Mouse (Mus musculus) frontal cortex, postnatal 10 days (tissue): Measurements from ENCODE around the gene E130309D02Rik.

Experiments
- DNase-seq, 2 experiments: peaks; one replicate each; pipeline ENCODE4 v3.0.0; 2022; ENCODE audit warnings: low spot score in 2 of 2, mixed read lengths in 1 of 2

The E130309D02Rik gene

DNA sequence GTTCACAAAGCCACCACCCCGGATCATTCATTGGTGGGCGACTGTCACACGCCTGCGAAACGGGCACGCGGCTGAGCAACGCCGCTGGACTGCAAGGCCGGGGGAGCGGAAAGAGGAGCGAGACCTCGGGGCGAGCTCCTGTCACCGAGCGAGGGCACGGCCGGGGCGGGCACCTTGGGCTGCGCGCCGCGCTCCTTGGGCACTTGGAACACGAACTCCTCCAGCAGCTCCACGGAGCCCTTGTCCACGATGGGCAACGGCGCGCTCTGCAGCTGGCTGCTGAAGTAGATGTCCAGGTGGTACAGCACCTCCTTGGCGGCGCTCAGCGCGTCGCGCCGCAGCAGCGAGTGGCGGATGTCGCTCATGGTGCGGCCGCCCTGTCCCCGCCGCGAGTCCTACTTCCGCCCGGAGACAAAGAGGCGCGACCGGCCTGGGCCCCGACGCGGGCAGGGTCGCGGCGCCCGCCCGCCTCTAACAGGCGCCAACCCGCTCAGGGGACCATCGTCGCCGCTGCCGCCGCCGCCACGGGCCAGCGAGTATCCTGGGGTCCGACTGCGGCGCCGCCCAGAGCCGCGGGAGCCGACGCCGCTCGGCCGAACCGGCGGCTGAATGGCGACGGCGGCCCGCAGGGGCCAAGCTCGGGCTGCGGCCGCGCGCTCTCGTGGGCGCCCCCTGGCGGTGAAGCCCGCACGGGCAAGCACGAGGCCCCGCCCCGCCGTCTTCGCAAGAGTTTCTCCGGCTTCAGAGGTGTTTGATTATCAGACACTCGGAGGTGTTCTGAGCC, at the start of gene E130309D02Rik:
Gene E130309D02Rik, minus strand, starts transcription at position 631 of the 784 bp plus-strand sequence.
- peak; percentile 70 to 86 for DNase-seq

DNA sequence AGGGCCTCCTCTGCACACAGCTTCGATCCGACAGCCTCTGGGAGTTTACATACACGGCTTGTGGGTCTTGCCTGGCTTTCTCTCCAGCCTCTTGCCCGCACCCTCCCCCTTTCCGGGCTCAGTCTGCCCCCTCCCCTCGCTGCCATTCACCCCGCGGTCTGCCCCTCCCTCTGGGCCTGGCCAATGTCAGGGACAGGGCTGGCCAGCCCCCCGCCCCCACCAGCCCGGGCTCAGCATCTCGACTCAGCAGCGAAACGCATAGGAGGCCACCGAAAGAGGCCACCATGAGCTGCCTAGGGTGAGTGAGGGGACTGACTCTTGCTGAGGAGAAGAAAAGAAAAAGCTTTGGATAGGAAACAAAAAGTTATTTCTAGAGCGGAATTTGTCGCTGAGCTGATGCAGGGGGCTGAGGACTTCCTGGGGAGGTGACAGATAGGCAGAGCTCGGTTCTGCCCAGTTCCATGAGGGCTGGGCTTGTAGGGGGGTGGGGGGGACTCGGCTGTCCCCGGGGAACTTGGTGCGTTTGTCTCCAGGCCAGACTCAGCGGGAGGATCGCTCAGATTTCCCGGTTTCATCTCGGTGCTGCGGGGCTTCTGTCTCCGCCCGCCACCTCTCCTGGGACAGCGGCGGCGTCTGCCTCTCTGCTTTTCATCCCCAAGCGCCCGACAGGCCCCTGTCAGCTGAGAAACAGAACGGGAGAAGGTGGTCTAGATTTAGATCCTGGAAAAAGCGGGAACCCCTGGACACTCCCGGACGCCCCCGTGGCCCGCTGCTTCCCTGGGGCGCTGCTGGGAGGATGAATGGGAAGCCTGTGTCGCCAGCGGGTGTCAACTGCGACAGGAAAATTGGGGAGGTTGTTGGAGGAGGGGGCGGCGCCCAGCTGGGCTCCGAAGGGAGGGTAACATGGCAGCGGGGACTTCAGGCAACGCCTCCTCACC, 48.8 kb upstream of the E130309D02Rik start:
- no peak for DNase-seq

DNA sequence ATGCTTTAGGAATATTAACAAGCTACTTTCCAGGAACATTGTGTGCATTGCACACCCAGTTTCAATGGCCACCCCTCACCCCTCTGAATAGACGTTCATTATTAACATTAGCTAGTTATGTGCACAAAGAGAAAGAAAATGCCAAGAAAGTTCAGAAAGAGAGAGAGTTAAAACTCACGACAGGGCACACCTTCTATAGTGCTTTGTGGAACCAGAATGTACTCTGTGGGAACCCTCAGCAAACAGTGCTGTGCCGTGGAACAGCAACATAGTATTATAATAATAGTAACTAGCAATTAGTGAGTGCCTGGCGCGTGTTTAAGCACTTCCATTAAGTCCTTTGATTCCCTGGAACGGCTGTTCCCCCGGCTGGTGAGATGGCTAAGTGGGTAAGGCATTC, 46.3 kb upstream of the E130309D02Rik start:
- DNase-seq = no peak

DNA sequence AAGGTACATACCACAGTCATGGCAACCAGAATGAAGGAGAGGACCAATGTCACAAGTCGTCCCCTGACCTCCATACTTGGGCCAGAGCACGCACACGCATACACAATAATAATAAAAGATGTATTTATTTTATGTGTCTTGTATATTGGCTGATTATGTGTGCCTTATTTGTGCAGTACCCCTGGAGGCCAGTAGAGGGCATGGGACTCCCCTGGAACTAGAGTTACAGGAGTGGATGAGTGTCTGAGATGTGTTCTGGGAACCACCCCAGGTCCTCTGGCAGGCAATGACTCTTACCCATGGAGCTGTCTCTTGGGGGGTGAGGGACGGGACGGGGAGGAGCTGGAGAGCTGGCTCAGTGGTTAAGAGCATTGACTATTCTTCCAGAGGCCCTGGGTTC, 44.8 kb upstream of the E130309D02Rik start:
- no peak for DNase-seq

DNA sequence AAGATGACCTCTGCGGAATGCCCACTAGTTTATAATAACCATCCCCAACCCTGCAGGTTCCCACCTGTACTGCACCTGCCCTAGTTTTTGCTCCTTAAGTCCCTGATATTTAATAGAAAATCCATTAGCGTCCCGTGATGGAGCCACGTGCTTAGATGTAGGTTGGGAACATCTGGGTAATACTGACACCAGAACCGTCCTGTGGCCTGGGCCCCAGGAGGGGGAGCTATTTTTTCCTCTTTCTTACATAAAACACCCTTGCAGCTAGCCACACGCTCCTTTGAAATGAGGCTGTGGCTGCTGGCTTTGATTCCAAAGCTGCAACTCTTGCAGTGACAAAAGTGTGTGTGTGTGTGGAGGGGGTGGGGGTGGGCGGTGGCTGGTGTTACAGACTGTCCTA, 44.1 kb upstream of the E130309D02Rik start:
- no peak for DNase-seq

DNA sequence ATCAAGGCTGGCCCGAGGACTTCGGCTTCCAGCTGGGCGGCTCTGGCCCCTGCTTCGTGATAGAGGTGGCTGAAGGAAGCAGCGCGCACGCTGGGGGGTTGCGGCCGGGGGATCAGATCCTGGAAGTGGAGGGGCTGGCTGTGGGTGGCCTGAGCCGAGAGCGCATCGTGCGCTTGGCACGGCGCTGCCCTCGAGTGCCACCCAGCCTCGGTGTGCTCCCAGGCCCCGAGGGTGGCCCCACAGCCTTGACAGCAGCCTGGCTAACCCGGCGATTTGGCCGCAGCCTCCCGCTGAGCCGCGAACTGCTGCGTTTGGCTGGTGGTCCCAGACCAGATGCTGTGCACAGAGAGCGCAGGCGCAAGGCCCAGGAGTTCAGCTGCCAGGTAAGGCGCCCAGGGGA, 42.4 kb upstream of the E130309D02Rik start:
- DNase-seq = no peak

DNA sequence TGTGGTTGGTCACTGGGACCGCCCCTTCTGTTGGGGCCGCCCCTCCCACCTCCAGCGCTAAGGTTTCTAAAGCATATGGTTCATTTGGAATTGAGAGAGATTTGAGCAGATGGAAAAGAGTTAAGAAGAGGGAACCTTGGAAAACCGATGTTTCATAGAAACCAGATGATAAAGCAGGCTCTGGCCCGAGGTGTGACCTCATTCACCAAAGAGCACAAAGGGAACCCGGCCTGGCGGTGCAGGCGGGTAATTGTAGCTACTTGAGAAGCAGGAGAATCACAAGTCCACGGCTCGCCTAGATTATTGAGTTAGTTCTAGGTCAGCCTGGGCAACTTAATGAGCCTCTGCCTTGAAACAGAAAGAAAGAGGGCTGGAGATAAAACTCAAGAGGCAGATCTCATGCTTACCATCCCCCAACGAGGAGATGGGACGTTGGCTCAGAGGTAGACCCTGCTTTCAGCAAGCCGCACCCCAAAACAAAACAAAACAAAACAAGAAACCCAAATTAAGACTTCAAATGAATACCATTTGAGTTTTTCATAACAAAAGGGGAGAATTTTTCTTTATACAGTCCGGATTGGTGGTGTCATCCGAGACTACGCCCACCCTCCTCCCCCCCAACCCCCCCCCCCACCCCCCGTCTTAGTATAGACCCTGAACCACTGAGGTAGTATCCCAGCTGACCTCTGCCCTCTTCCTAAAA, 41.7 kb upstream of the E130309D02Rik start, which contains the start of gene Grid2ip:
Gene Grid2ip, plus strand, starts transcription at position 653 of the 703 bp plus-strand sequence.
- no peak for DNase-seq

DNA sequence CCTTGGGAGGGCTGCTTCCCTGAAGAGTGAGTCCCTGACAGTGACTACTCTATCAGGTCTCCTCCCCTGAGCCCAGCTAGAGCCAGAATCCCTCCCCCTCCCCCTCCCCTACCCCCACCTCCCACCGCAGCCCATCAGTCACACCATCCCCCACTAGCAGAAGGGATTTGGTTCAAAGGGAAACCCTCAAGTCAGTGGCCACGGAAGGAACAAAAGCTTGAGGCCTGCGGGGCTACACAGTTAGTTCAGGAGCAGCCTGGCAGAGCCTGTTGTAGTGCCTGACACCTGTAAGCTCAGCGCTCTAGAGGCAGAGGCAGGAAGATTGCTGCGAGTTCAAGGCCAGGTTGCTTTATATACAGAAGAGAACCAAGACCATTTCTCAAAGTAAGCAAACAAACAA, 40.9 kb upstream of the E130309D02Rik start:
- DNase-seq = no peak

DNA sequence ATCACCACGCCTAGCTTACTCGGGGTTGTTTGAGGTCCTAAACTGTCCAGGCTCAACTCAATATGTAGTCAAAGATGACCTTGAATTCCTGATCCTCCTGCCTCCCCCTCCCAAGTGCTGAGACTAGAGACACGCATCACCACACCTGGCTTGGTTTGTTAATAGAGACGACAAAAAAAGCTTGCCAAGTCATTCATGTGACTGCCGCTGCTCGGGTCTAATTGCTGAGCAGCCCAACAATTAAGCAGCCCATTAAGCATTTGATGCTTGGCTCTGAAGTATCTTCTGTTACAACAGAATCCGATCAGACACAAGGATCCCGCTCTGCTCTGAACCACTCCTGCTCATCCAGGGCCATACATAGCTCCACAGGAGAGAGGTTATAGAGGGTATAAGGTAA, 31.2 kb upstream of the E130309D02Rik start:
- DNase-seq = no peak

DNA sequence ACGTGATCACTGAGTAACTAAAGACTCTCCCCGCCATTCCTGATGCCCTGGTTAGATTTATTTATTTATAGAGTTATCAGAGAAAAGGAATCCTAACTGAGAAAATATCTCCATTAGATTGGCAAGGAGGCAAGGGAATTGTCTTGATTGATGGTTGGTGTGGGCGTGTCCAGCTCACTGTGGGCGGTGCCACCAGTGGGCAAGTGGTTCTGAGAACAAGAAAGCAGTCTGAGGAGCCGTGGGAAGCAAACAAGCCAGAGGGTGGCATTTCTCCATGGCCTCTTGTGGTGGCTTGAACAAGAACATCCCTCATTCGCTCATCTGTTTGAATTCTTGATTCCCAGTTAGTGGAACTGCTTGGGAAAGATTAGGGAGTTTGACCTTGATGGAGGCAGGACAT, 24.4 kb upstream of the E130309D02Rik start:
- no peak for DNase-seq

DNA sequence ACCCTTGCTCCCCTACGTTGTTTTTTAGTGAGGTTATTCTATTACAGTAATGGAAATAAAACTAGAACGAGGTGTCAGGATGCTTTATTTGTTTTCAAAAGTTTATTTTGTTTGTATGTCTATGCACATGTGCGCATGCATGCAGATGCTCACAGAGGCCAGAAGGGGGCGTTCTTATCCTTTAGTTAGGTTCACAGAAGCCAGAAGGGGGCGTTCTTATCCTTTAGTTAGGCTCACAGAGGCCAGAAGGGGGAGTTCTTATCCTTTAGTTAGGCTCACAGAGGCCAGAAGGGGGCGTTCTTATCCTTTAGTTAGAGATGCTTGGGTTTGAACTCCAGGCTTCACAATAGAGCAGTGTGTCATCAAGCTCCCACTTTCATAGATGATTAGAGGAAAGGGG, 21.4 kb upstream of the E130309D02Rik start:
- DNase-seq = no peak

DNA sequence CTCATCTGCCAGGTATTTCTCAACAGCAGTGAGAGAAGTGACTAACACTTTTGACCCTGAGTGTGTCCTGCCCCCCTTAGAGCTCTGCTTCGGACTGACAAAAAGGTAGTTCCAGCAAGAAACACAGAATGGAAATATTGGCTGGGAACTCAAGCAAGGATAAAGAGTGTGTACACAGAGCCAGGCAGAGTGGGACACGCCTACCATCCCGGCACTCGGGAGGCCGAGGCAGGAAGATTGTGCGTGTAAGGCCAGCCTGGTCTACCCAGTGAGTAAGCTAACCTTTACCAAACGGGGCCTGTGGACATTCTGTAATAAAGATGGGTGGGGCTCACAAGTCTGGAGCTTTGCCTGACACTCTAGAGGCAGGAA, 19.9 kb upstream of the E130309D02Rik start:
- no peak for DNase-seq

DNA sequence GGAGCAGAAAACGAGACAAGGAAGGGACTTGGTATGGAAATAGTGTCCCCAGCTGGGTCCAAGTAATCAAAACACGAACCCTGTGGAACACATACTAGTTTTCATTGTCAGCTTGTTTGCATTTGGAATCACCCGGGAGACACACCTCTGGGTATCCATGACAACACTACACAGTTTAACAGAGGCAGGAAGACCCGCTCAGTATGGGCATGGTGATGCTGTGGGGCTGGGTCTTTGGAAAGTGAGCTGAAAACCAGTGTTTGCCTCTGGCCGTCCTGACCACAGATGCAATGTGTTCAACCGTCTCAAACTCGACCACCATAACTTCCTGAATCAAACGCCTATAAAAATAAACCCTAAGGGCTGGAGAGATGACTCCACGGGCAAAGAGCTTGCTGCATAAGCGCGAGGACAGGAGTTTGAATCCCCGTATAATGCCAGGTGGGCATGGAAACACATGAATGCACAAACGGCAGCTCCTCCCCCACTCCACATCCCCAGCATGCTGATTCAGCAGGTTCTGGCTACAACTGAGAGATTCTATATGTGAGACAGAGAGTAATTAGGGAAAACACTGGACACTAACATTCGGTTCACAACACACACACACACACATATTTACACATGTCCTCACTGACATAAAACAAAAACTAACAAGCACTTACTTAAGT, 19.4 kb upstream of the E130309D02Rik start:
- DNase-seq = no peak

DNA sequence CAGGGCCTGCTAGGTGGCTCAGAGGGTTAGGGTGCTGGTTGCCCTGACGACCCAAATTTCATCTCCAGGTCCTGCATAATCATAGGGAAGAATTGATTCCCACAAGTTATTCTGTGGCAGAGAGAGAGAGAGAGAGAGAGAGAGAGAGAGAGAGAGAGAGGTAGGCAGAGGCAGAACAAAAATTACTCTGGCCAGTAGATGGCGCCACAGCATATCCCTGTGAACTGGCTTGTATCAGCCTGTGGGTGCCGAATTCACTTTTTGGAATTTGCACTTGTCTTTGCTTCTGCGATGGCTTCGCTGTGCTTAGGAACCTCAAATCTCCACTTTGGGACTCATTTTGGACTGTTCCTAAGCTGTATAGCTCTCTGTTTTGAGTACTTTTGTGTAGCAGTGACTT, 18.7 kb upstream of the E130309D02Rik start:
- DNase-seq = peak in 1 of 2 experiments; percentile 77

DNA sequence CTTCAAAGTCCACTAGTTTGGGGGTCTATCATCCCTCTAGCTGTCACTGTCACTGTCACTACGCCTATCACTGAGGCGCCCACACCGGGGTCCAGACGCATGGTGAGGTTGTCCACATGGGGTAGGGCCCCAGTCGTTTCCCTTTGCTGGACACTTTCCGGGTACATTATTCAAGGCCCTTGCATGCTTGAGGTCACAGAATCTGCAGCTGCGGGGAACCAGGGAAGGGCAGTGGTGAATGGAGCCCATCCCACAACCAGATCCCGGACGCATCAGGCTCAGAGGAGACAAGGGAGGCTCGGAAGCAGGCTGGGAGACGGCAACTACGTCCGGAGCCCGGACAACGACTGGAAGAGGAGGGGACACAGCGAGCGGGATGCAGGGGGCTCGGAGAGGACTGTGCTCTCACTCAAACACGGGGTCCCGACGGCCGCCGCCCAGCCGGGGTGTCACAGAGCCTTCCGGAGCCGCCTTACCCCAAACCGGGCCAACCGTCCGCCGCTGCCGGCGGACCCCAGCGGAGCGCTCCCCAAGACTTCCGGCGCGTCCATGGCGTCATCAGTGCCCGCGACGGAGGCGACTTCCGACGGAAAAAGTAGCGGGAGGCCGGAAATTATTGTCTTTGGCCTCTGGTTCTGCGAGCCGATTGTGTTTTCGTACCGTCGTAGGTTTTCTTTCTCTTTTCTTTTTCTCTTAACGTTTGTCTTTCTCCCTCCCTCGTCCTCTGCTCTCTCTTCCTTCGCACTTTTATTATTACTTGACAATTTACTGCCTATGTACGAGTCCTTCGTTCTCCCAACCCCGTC, 13.7 kb upstream of the E130309D02Rik start, which contains the start of gene Zdhhc4:
Gene Zdhhc4, minus strand, starts transcription at position 567 of the 806 bp plus-strand sequence.
- DNase-seq = peak; percentile 77 to 90

DNA sequence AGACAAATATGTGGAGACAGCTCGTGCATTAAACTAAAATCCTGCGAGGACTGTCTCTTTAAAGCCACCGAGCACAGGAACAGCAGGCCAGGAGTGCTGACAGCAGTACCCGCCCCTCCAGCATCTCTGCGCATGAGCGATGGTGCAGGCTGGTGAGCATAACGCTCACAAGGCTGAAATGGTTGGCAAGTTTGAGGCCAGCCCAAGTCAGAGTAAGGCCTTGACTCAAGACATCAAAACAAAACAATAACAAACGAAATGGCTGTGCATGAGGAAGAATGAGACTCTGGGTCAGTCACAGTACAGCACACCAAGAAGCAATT, 2.1 kb upstream of the E130309D02Rik start:
- DNase-seq = no peak

DNA sequence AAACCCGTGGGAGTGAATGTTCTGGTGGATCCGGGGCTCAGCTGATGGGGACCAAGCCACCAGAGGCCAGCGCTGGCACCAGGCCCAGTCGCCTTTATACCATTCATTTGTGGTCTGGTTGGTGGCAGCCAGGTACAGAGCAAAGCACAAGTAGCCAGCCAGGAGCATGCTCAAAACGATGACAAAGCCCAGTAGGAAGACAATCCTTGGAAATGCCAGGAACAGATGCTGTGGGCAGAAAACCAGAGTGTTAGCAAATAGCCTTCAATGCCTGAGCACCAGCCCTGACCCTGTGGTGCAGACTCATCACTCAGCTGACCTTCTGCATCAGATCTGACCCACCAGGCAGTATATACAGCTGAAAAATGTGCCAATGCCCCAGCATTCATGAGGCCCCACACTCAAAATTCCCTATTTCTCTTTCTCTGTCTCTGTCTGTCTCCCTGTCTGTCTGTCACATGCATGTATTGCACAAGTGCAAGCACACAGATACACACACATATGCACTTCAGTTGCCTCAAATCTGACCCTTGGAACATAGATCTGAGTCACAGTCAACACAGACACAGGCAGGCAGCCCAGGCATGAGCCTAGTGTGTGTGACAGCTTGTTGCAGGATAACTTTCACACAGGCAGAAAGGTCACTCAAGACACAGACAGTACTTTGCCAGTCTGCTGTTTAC, 1.6 kb upstream of the E130309D02Rik start:
- no peak for DNase-seq

DNA sequence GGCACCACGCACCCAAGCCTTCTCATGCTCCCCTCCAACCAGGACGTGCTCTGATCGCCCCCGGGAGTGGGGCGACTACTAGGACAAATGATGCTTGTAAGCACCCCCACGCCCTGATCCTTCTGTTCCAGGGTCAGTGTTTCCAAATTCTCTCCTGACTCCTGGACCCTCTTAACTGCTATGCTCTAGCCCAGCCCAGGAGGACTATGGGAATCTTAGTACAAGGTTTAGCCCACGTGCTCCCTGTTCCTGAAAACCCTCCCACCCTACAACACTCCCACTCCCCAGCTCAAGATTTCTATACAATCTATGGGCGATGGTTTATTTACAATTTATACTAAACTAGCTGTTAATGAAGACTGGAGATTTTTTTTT, 341 bp upstream of the E130309D02Rik start:
- DNase-seq = no peak

DNA sequence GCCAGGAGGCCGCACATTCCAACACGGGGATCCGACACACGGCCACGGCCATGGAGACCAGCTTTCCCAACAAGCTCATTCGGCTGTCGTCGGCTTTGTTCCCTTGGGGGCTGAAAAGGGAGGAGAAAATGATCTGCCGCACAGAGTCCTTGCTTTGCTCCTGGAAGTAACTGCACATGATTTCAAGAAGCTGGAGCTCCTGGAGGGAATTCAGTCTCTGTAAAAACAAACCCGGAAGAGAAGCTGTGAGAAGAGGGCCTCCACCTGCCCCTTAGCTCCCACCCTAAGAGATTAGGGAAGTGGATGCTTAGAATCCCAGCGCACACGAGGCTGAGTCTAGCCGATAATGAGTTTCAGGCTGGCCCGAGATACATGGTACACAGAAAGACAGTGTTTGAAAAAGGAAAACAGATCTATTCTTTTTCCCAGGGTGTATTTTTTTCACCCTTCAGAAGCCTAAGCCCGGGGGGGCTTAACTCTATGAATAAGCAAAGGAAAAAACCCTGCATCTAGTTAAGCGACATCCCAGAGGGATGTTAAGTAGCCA, 904 bp downstream of the E130309D02Rik start:
- no peak for DNase-seq

DNA sequence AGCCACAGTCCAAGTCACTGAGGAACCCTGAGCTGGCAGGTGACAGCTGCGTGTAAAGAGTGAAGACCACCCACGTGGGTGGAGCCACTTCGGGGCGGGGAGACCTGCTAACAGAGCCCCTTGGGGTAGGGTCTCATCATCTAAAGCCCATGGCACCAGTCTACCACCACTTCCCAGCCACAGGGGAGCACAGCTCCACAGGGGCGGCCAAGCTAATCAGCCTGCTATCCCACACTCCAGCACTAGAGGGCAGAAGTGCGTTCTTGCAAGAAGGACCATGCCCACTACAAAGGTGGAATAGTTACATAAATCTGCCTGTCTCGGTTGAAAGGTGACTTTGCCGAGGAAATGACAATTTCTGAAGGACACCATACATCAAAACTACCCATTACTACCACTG, 3.3 kb downstream of the E130309D02Rik start:
- DNase-seq = peak in 1 of 2 experiments; percentile 66
